Comparison of ENCODE assay signal across 10 mouse cellular contexts in the genomic region with DNA sequence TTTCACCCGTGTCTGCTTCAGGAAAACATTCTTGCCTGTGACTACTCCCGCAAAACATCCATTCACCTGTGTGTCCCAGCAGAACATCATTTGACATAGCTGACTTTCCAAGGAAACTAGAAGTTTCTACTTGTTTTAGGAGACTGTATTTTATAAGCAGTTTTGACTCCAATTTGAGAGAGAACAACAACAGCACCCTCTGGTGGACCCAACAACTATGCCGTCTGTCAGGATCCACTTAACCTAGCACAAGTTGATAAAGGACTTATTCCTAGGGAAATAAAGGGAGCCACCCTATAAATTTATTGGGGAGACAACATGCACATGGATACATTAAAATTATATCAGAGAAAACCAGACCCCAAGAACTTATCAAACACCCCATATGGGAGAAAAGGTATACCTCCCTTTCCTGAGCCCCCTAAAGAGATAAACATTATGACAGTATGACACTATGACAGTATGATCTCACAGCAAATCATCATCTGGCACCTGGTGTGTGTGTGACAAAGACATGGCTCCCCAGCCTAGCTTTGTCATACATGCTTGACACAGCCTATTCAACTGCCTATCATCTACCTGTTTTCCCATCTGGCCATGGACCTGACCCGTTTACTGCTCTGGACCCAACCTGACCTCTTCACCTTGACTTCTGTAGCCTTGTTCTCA. TPM values are rescaled to one million over a fixed set of nuclear protein-coding genes. Genes with fewer than 3 reads are reported as not detected.
DNase-seq lines count a peak whose midpoint lies in the region; ATAC-seq lines count a peak whose summit lies in the region.
"Had no signal": no experiment of that assay in that cellular context is flagged by ENCODE, and none has a peak within 500 bp of the region (broad histone marks: within the 10 kb centered on the region; RNA-seq: fewer than 3 reads in every experiment).

No protein-coding gene starts in this region.

- 89% methylated on average over 4 of the region's 4 CpGs for WGBS in midbrain, embryonic 14.5 days
- 90% methylated on average over 4 of the region's 4 CpGs for WGBS in midbrain, embryonic 10.5 days
- 82% methylated on average over 4 of the region's 4 CpGs for WGBS in forebrain, embryonic 12.5 days

- no peak overlapping the region for H3K4me3 ChIP-seq in midbrain, embryonic 14.5 days (replicated peaks; ENCODE audit: low read depth, low read length)
- H3K4me3 ChIP-seq in midbrain, embryonic 10.5 days = no peak overlapping the region
- no peak overlapping the region for H3K4me3 ChIP-seq in forebrain, embryonic 12.5 days (replicated peaks)
- H3K4me3 ChIP-seq: embryonic facial prominence, embryonic 15.5 days had no signal

- peak; percentile 14 for DNase-seq in embryo, embryonic 10.5 days (ENCODE audit: low spot score)
- DNase-seq in embryo, embryonic 10 days (ENCODE audit: low spot score) = no peak
- DNase-seq in midbrain, embryonic 14.5 days = peak; percentile 11
- DNase-seq in midbrain, embryonic 10.5 days (ENCODE audit: low spot score) = no peak
- DNase-seq in induced T-regulatory cell, adult 2 months (ENCODE audit: low read depth) = peak; percentile 71
- peak; percentile 28 for DNase-seq in lung, postnatal 25 days (ENCODE audit: low spot score)
- DNase-seq in cerebellum, postnatal 4 days (ENCODE audit: low spot score in 2 of 2) = no peak

- no peaks in the 10 kb centered on the region for H3K36me3 ChIP-seq in midbrain, embryonic 14.5 days (ENCODE audit: control insufficient read depth, insufficient read depth, low read length)
- no peaks in the 10 kb centered on the region for H3K36me3 ChIP-seq in midbrain, embryonic 10.5 days
- H3K36me3 ChIP-seq in forebrain, embryonic 12.5 days (replicated peaks) = no peaks in the 10 kb centered on the region
- H3K36me3 ChIP-seq: embryonic facial prominence, embryonic 15.5 days had no signal

- H3K27ac ChIP-seq in midbrain, embryonic 14.5 days (replicated peaks; ENCODE audit: low read depth, low read length) = no peak overlapping the region
- H3K27ac ChIP-seq in midbrain, embryonic 10.5 days (replicated peaks) = no peak overlapping the region
- H3K27ac ChIP-seq in forebrain, embryonic 12.5 days = no peak overlapping the region
- H3K27ac ChIP-seq: embryonic facial prominence, embryonic 15.5 days had no signal

- H3K27me3 ChIP-seq in midbrain, embryonic 14.5 days (ENCODE audit: control insufficient read depth, insufficient read depth, low read length) = no peaks in the 10 kb centered on the region
- no peaks in the 10 kb centered on the region for H3K27me3 ChIP-seq in midbrain, embryonic 10.5 days (ENCODE audit: low read depth, poor library complexity, severe bottlenecking)
- no peaks in the 10 kb centered on the region for H3K27me3 ChIP-seq in forebrain, embryonic 12.5 days
- H3K27me3 ChIP-seq: embryonic facial prominence, embryonic 15.5 days had no signal

- no peak overlapping the region for H3K9ac ChIP-seq in midbrain, embryonic 14.5 days (replicated peaks; ENCODE audit: low read length)
- no peak overlapping the region for H3K9ac ChIP-seq in forebrain, embryonic 12.5 days
- H3K9ac ChIP-seq: embryonic facial prominence, embryonic 15.5 days had no signal

- no peaks in the 10 kb centered on the region for H3K9me3 ChIP-seq in midbrain, embryonic 14.5 days (ENCODE audit: control insufficient read depth, low read length)
- H3K9me3 ChIP-seq in midbrain, embryonic 10.5 days (replicated peaks) = no peaks in the 10 kb centered on the region
- no peaks in the 10 kb centered on the region for H3K9me3 ChIP-seq in forebrain, embryonic 12.5 days
- H3K9me3 ChIP-seq: embryonic facial prominence, embryonic 15.5 days had no signal

- no peak for ATAC-seq in midbrain, embryonic 14.5 days (ENCODE audit: low FRiP score, low TSS enrichment)
- ATAC-seq in forebrain, embryonic 12.5 days (ENCODE audit: low FRiP score) = no peak

- H3K4me2 ChIP-seq in midbrain, embryonic 14.5 days (ENCODE audit: low read length) = no peak overlapping the region
- H3K4me2 ChIP-seq in forebrain, embryonic 12.5 days = no peak overlapping the region
- H3K4me2 ChIP-seq: embryonic facial prominence, embryonic 15.5 days had no signal

- no peaks in the 10 kb centered on the region for H3K4me1 ChIP-seq in midbrain, embryonic 14.5 days (ENCODE audit: control insufficient read depth, insufficient read depth, low read length)
- H3K4me1 ChIP-seq in midbrain, embryonic 10.5 days = no peaks in the 10 kb centered on the region
- no peaks in the 10 kb centered on the region for H3K4me1 ChIP-seq in forebrain, embryonic 12.5 days
- H3K4me1 ChIP-seq: embryonic facial prominence, embryonic 15.5 days had no signal

RNA-seq across cellular contexts. Expression of a gene that starts 31.9 kb away (rescaled TPM):
- polyA plus RNA-seq in midbrain, embryonic 14.5 days (2014; fragmentation: Nextera tagmentation; extraction: Ambion mirVana) = 1.6 and 3.2 TPM in 2 replicates
- polyA plus RNA-seq in midbrain, embryonic 10.5 days (2016; fragmentation: Nextera tagmentation; extraction: Ambion mirVana) = 5.2 and 6.1 TPM in 2 replicates
- 5.5 and 5.7 TPM in 2 replicates for polyA plus RNA-seq in forebrain, embryonic 12.5 days (2016; fragmentation: Nextera tagmentation; extraction: Ambion mirVana)

RNA-seq across cellular contexts. Expression of a gene that starts 56.2 kb away (rescaled TPM):
- not detected in 2 replicates for polyA plus RNA-seq in midbrain, embryonic 14.5 days (2014; fragmentation: Nextera tagmentation; extraction: Ambion mirVana)
- polyA plus RNA-seq in midbrain, embryonic 10.5 days (2016; fragmentation: Nextera tagmentation; extraction: Ambion mirVana) = not detected in 2 replicates
- polyA plus RNA-seq in forebrain, embryonic 12.5 days (2016; fragmentation: Nextera tagmentation; extraction: Ambion mirVana) = not detected in 2 replicates
- polyA plus RNA-seq: neural tube, embryonic 14.5 days had no signal

Comparison
In these comparisons a context has a peak if more than half of its experiments do, and no peak if none do; other contexts are left out.
1. DNase-seq: peak in embryo, embryonic 10.5 days (single experiment), midbrain, embryonic 14.5 days (single experiment), induced T-regulatory cell, adult 2 months (single experiment) and lung, postnatal 25 days (single experiment); none in embryo, embryonic 10 days (single experiment), midbrain, embryonic 10.5 days (single experiment) and cerebellum, postnatal 4 days (0 of 2).